In the genomic region with DNA sequence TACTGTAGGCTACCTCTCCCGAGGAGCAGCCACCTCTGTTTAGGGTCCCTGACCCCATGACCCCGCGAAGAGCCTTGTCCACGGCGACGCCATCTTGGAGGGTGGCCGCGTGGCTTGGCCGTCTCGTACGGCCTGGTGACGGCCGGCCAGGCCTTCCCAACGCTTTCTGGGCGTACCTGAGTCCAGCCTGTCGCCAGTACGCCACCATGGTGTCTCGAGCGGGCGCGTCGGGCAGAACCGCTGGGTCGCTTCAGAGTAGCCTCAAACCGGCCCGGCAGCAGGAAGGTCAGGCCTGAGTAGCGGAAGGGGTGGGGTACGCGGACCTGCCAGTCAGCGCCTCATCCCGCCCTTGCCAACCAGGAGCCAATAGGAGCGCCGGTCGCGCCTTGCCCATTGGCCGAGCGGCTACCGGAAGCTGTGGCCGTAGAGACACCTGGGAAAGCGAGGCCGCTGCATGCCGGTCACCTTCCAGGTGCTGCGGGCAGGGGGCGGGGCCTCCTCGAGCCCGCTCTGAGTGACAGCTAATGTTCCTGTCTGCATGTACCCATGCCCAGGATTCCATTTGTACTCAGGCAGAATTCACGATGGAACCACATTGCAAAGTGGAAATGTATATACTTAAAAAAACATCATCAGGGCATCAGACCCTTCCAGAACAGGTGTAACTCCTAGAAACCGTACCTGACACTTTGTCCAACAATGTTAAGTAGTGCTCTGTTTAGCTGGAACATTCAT, we compare ENCODE assay signal across 7 mouse cellular contexts. TPM values are rescaled to one million over a fixed set of nuclear protein-coding genes. Genes with fewer than 3 reads are reported as not detected.
DNase-seq lines count a peak whose midpoint lies in the region; ATAC-seq and TF ChIP-seq lines count a peak whose summit lies in the region.

A gene (minus strand): TSS at position 317 of the 735 bp plus-strand sequence.

- 0 out of 2 replicates have a peak within 1 kb of the TSS, but pooled peaks have one; percentile 67 for H3K27ac ChIP-seq in embryonic facial prominence, embryonic 12.5 days
- peak within 1 kb of the TSS; percentile 95 for H3K27ac ChIP-seq in kidney, adult 2 months (ENCODE audit: insufficient read depth, low read depth, low read length)
- peak within 1 kb of the TSS; percentile 75 for H3K27ac ChIP-seq in limb, embryonic 12.5 days
- peak within 1 kb of the TSS; percentile 76 for H3K27ac ChIP-seq in midbrain, embryonic 15.5 days
- H3K27ac ChIP-seq in spleen, adult 2 months (ENCODE audit: insufficient read depth, low read length), result peak within 1 kb of the TSS; percentile 64

- TF ChIP-seq CTCF in kidney, adult 2 months (conservative IDR thresholded peaks at IDR 0.05; ENCODE audit: insufficient read depth, insufficient read length, low read depth, low read length), result no peak
- no peak for TF ChIP-seq CTCF in spleen, adult 2 months (IDR thresholded peaks at IDR 0.05; ENCODE audit: extremely low read depth, insufficient read depth, insufficient read length, insufficient replicate concordance)

- ATAC-seq in embryonic facial prominence, embryonic 12.5 days (ENCODE audit: insufficient number of reproducible peaks, insufficient read depth, low FRiP score, low TSS enrichment), result peak; percentile 97
- ATAC-seq in limb, embryonic 12.5 days (ENCODE audit: insufficient number of reproducible peaks, insufficient read depth, low FRiP score, low TSS enrichment, low read depth), result peak; percentile 98
- peak; percentile 100 for ATAC-seq in midbrain, embryonic 15.5 days (replicated peaks)

- H3K9me3 ChIP-seq in embryonic facial prominence, embryonic 12.5 days, result no peaks in the 10 kb centered on the region
- H3K9me3 ChIP-seq in limb, embryonic 12.5 days, result no peaks in the 10 kb centered on the region
- no peaks in the 10 kb centered on the region for H3K9me3 ChIP-seq in midbrain, embryonic 15.5 days

- no peak for TF ChIP-seq POLR2A in kidney, adult 2 months (IDR thresholded peaks at IDR 0.05; ENCODE audit: low read depth, low read length)
- TF ChIP-seq POLR2A in spleen, adult 2 months (IDR thresholded peaks at IDR 0.05; ENCODE audit: low read depth, low read length), result peak; percentile 44

- H3K4me2 ChIP-seq in embryonic facial prominence, embryonic 12.5 days (replicated peaks), result peak within 1 kb of the TSS; percentile 87
- H3K4me2 ChIP-seq in limb, embryonic 12.5 days, result peak within 1 kb of the TSS; percentile 97
- H3K4me2 ChIP-seq in midbrain, embryonic 15.5 days, result peak within 1 kb of the TSS; percentile 73

- 0 out of 2 replicates have a peak, but pooled peaks cover 5% of the 10 kb centered on the region for H3K4me1 ChIP-seq in embryonic facial prominence, embryonic 12.5 days
- H3K4me1 ChIP-seq in kidney, adult 2 months (ENCODE audit: control insufficient read depth, insufficient read depth, low read length), result peaks cover 2% of the 10 kb centered on the region; the same call in 1 of the 2 replicates
- H3K4me1 ChIP-seq in limb, embryonic 12.5 days (replicated peaks), result peaks cover 12% of the 10 kb centered on the region; the same call in 1 of the 2 replicates
- H3K4me1 ChIP-seq in midbrain, embryonic 15.5 days, result peaks cover 13% of the 10 kb centered on the region
- H3K4me1 ChIP-seq in spleen, adult 2 months (ENCODE audit: control insufficient read depth, insufficient read depth, insufficient read length), result peaks cover 4% of the 10 kb centered on the region

- DNase-seq in adrenal gland, postnatal 25 days, result peak; percentile 95
- peak; percentile 96 to 98 for DNase-seq in heart, adult 18-20 months
- DNase-seq in kidney, adult 2 months, result peak; percentile 99
- peak; percentile 69 to 98 for DNase-seq in spleen, adult 2 months (ENCODE audit: low read depth in 1 of 2, low spot score in 2 of 2)

- 2% methylated on average over 48 of the region's 48 CpGs for WGBS in embryonic facial prominence, embryonic 12.5 days
- 2% methylated on average over 48 of the region's 48 CpGs for WGBS in kidney, adult 2 months
- 3% methylated on average over 48 of the region's 48 CpGs for WGBS in limb, embryonic 12.5 days
- WGBS in midbrain, embryonic 15.5 days, result 3% methylated on average over 48 of the region's 48 CpGs
- WGBS in spleen, adult 2 months, result 2% methylated on average over 48 of the region's 48 CpGs

- peaks cover 46% of the 10 kb centered on the region for H3K36me3 ChIP-seq in embryonic facial prominence, embryonic 12.5 days
- H3K36me3 ChIP-seq in kidney, adult 2 months (ENCODE audit: control insufficient read depth, insufficient read depth, low read length), result no peaks in the 10 kb centered on the region; the same call in none of the 2 replicates
- peaks cover 65% of the 10 kb centered on the region for H3K36me3 ChIP-seq in limb, embryonic 12.5 days
- peaks cover 26% of the 10 kb centered on the region for H3K36me3 ChIP-seq in midbrain, embryonic 15.5 days (replicated peaks)
- H3K36me3 ChIP-seq in spleen, adult 2 months (ENCODE audit: control insufficient read depth, insufficient read depth, low read length), result peaks cover 18% of the 10 kb centered on the region

- H3K9ac ChIP-seq in embryonic facial prominence, embryonic 12.5 days, result peak within 1 kb of the TSS; percentile 79
- peak within 1 kb of the TSS; percentile 71 for H3K9ac ChIP-seq in limb, embryonic 12.5 days (replicated peaks)
- peak within 1 kb of the TSS; percentile 88 for H3K9ac ChIP-seq in midbrain, embryonic 15.5 days

- peak within 1 kb of the TSS; percentile 87 for H3K4me3 ChIP-seq in embryonic facial prominence, embryonic 12.5 days
- H3K4me3 ChIP-seq in kidney, adult 2 months (ENCODE audit: insufficient read depth, low read depth, low read length), result peak within 1 kb of the TSS; percentile 88
- peak within 1 kb of the TSS; percentile 81 for H3K4me3 ChIP-seq in limb, embryonic 12.5 days (replicated peaks)
- peak within 1 kb of the TSS; percentile 78 for H3K4me3 ChIP-seq in midbrain, embryonic 15.5 days
- H3K4me3 ChIP-seq in spleen, adult 2 months (ENCODE audit: extremely low read depth, insufficient read depth, insufficient read length), result peak within 1 kb of the TSS; percentile 93

- no peaks in the 10 kb centered on the region for H3K27me3 ChIP-seq in embryonic facial prominence, embryonic 12.5 days
- H3K27me3 ChIP-seq in kidney, adult 2 months (replicated peaks; ENCODE audit: control insufficient read depth, insufficient read depth, low read length), result no peaks in the 10 kb centered on the region
- no peaks in the 10 kb centered on the region for H3K27me3 ChIP-seq in limb, embryonic 12.5 days
- H3K27me3 ChIP-seq in midbrain, embryonic 15.5 days (replicated peaks), result no peaks in the 10 kb centered on the region
- no peaks in the 10 kb centered on the region for H3K27me3 ChIP-seq in spleen, adult 2 months (ENCODE audit: control insufficient read depth, insufficient read depth, low read length)

RNA-seq across cellular contexts. Expression of the gene that starts here (rescaled TPM):
- 355 and 471 TPM in 2 replicates for total RNA-seq in adrenal gland, postnatal 25 days (2021)
- 828 TPM in 2 replicates for polyA plus RNA-seq in embryonic facial prominence, embryonic 12.5 days (2016; fragmentation: Nextera tagmentation; extraction: Ambion mirVana)
- 1,000 to 10,000 TPM; 1,683 to 1,862 TPM for total RNA-seq in heart, adult 18-20 months (2021)
- 806 and 1,071 TPM in 2 replicates for polyA plus RNA-seq in kidney, adult 2 months (2012; rRNA removed)
- 805 and 852 TPM in 2 replicates for polyA plus RNA-seq in limb, embryonic 12.5 days (2016; fragmentation: Nextera tagmentation; extraction: Ambion mirVana)
- 656 and 712 TPM in 2 replicates for polyA plus RNA-seq in midbrain, embryonic 15.5 days (2015; fragmentation: Nextera tagmentation; extraction: Ambion mirVana)
- 183 and 221 TPM in 2 replicates for polyA plus RNA-seq in spleen, adult 2 months (2012; rRNA removed)

Comparison
In these comparisons a context has a peak if more than half of its experiments do, and no peak if none do; other contexts are left out.
1. Peak in every context shown above with its lines: DNase-seq, ATAC-seq, H3K4me3 ChIP-seq and H3K27ac ChIP-seq.